Mouse (Mus musculus) lung, adult 10 weeks (tissue): ENCODE measurements around the gene Slc7a8. TPM values are rescaled to one million over a fixed set of nuclear protein-coding genes. Genes with fewer than 3 reads are reported as not detected.

ENCODE experiments used
- polyA plus RNA-seq: library from polyadenylated mRNA; stranded (reverse); fragments of 350-450 nt; fragmentation: Illumina TruSeq; extraction: RNeasy Lipid Tissue Mini Kit (QIAGEN cat#74804); gene quantifications from one replicate; pipeline ENCODE4 v1.2.3, GENCODE M21; 2014; ENCODE audit warnings: low read depth, low replicate concordance; ENCODE audit not compliant: insufficient read depth

Gene Slc7a8
- polyA plus RNA-seq: 1.4 TPM

GRCm38 (mm10) chr14:54781610-54782365, at the start of gene Slc7a8:
Gene Slc7a8, minus strand, starts transcription at chr14:54781946.

GRCm38 (mm10) chr14:54813991-54814390, 32.2 kb upstream of the Slc7a8 start, which contains the start of gene Rnf212b:
Gene Rnf212b, plus strand, starts transcription at chr14:54814141.

GRCm38 (mm10) chr14:54712074-54712473, 69.7 kb downstream of the Slc7a8 start, which contains the start of gene Cebpe:
Gene Cebpe, minus strand, starts transcription at chr14:54712174.

GRCm38 (mm10) chr14:54698733-54699132, 83.0 kb downstream of the Slc7a8 start, which contains the start of gene Gm29776:
Gene Gm29776, minus strand, starts transcription at chr14:54698833.

GRCm38 (mm10) chr14:54686522-54687143, 95.1 kb downstream of the Slc7a8 start, which contains the start of gene Acin1:
Gene Acin1, minus strand, starts transcription at chr14:54686931.

GRCm38 (mm10) chr14:54686063-54686521, 95.7 kb downstream of the Slc7a8 start, which contains the start of gene 1700123O20Rik:
Gene 1700123O20Rik, plus strand, starts transcription at chr14:54686216.

Other genes with a start within 250 kb of the Slc7a8 start
- 7.2 TPM for gene Haus4, start 227.3 kb downstream of the Slc7a8 start, polyA plus RNA-seq
- 19.3 TPM for gene Ajuba, start 204.4 kb downstream of the Slc7a8 start, polyA plus RNA-seq
- gene 4931414P19Rik, start 176.0 kb downstream of the Slc7a8 start, polyA plus RNA-seq: 2.7 TPM
- 185 TPM for gene Psmb5, start 163.9 kb downstream of the Slc7a8 start, polyA plus RNA-seq
- not detected for gene Psmb11, start 160.5 kb downstream of the Slc7a8 start, polyA plus RNA-seq
- gene Gm17606, start 141.0 kb downstream of the Slc7a8 start, polyA plus RNA-seq: not detected
- 0.46 TPM for gene Cdh24, start 140.6 kb downstream of the Slc7a8 start, polyA plus RNA-seq
- gene 1700123O20Rik, start 95.7 kb downstream of the Slc7a8 start, polyA plus RNA-seq: 34.3 TPM
- 54.6 TPM for gene Acin1, start 95.0 kb downstream of the Slc7a8 start, polyA plus RNA-seq
- gene Gm29776, start 83.1 kb downstream of the Slc7a8 start, polyA plus RNA-seq: 0.12 TPM
- gene Cebpe, start 69.8 kb downstream of the Slc7a8 start, polyA plus RNA-seq: 0.77 TPM
- not detected for gene Rnf212b, start 32.2 kb upstream of the Slc7a8 start, polyA plus RNA-seq
- gene Homez, start 89.0 kb upstream of the Slc7a8 start, polyA plus RNA-seq: 2.8 TPM
- gene Ppp1r3e, start 95.6 kb upstream of the Slc7a8 start, polyA plus RNA-seq: 8.1 TPM
- gene Bcl2l2, start 101.4 kb upstream of the Slc7a8 start, polyA plus RNA-seq: 36.2 TPM
- not detected for gene Gm20521, start 101.5 kb upstream of the Slc7a8 start, polyA plus RNA-seq
- gene Pabpn1, start 110.6 kb upstream of the Slc7a8 start, polyA plus RNA-seq: 89.4 TPM
- gene Slc22a17, start 131.2 kb upstream of the Slc7a8 start, polyA plus RNA-seq: 9.3 TPM
- gene Efs, start 144.2 kb upstream of the Slc7a8 start, polyA plus RNA-seq: 3.3 TPM
- not detected for gene Il25, start 150.7 kb upstream of the Slc7a8 start, polyA plus RNA-seq
- gene Cmtm5, start 154.3 kb upstream of the Slc7a8 start, polyA plus RNA-seq: not detected
- gene Myh6, start 185.0 kb upstream of the Slc7a8 start, polyA plus RNA-seq: 170 TPM
- gene Gm17428, start 195.0 kb upstream of the Slc7a8 start, polyA plus RNA-seq: not detected
- gene Myh7, start 212.7 kb upstream of the Slc7a8 start, polyA plus RNA-seq: 10.6 TPM
- gene Ngdn, start 233.5 kb upstream of the Slc7a8 start, polyA plus RNA-seq: 49.9 TPM